29 mouse cellular contexts compared by ENCODE assay signal in the genomic region with DNA sequence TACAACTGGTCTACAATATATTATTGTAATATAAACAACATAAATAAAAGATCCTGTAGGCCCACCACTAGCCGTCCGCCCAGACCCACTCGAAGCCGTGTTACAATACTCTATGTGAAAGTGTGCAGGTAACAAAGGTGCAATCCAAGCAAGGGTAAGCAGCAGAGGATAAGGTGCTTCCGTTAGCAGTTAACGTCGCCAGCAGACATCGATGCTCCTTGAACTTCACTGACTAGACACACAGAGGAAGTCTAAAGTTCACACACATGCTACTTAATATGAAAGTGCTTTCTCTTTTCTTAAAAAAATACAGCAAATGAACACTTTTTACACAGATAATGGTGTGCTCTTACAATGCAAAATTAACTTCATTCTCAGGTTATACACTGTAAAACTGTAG. TPM values are rescaled to one million over a fixed set of nuclear protein-coding genes. Genes with fewer than 3 reads are reported as not detected.
DNase-seq lines count a peak whose midpoint lies in the region; ATAC-seq lines count a peak whose summit lies in the region.
"Had no signal": no experiment of that assay in that cellular context is flagged by ENCODE, and none has a peak within 500 bp of the region (broad histone marks: within the 10 kb centered on the region; RNA-seq: fewer than 3 reads in every experiment).

No protein-coding gene starts in this region.

- H3K27me3 ChIP-seq in kidney, embryonic 16.5 days (ENCODE audit: insufficient read depth, low read length) = no peaks in the 10 kb centered on the region
- no peaks in the 10 kb centered on the region for H3K27me3 ChIP-seq in kidney, embryonic 15.5 days
- H3K27me3 ChIP-seq in kidney, embryonic 14.5 days (ENCODE audit: control insufficient read depth, insufficient read depth, low read length) = no peaks in the 10 kb centered on the region
- H3K27me3 ChIP-seq: CH12.LX; embryonic facial prominence, embryonic 13.5 days; embryonic facial prominence, embryonic 15.5 days; forebrain, embryonic 12.5 days; Patski had no signal

- H3K27ac ChIP-seq in kidney, embryonic 16.5 days (ENCODE audit: low read length) = no peak overlapping the region
- H3K27ac ChIP-seq in kidney, embryonic 15.5 days = no peak overlapping the region
- H3K27ac ChIP-seq in kidney, embryonic 14.5 days (ENCODE audit: low read depth, low read length) = no peak overlapping the region
- H3K27ac ChIP-seq: embryonic facial prominence, embryonic 13.5 days; embryonic facial prominence, embryonic 15.5 days; forebrain, embryonic 10.5 days; forebrain, embryonic 12.5 days had no signal

- no peak overlapping the region for H3K4me3 ChIP-seq in kidney, embryonic 16.5 days (ENCODE audit: low read length)
- H3K4me3 ChIP-seq in kidney, embryonic 15.5 days (replicated peaks) = no peak overlapping the region
- no peak overlapping the region for H3K4me3 ChIP-seq in kidney, embryonic 14.5 days (ENCODE audit: low read length)
- H3K4me3 ChIP-seq: embryonic facial prominence, embryonic 13.5 days; embryonic facial prominence, embryonic 15.5 days; erythroblast, embryonic 14.5 days; forebrain, embryonic 10.5 days; forebrain, embryonic 12.5 days had no signal

- 82% methylated on average over 8 of the region's 8 CpGs for WGBS in kidney, embryonic 16.5 days
- WGBS in kidney, embryonic 15.5 days = 88% methylated on average over 8 of the region's 8 CpGs
- 87% methylated on average over 8 of the region's 8 CpGs for WGBS in kidney, embryonic 14.5 days

- H3K4me2 ChIP-seq in kidney, embryonic 16.5 days (replicated peaks; ENCODE audit: low read depth, low read length) = no peak overlapping the region
- H3K4me2 ChIP-seq in kidney, embryonic 15.5 days = no peak overlapping the region
- no peak overlapping the region for H3K4me2 ChIP-seq in kidney, embryonic 14.5 days (replicated peaks; ENCODE audit: low read depth, low read length)
- H3K4me2 ChIP-seq: embryonic facial prominence, embryonic 13.5 days; embryonic facial prominence, embryonic 15.5 days; forebrain, embryonic 12.5 days had no signal

- no peak for ATAC-seq in kidney, embryonic 16.5 days (ENCODE audit: low FRiP score, low TSS enrichment)
- no peak for ATAC-seq in kidney, embryonic 15.5 days (replicated peaks; ENCODE audit: low FRiP score)
- no peak for ATAC-seq in kidney, embryonic 14.5 days (ENCODE audit: low FRiP score, low TSS enrichment)
- ATAC-seq: activated CD4-positive, CD25-positive, alpha-beta regulatory T cell, adult 4 months; CD4-positive, CD25-positive, alpha-beta regulatory T cell, adult 4 months; forebrain, embryonic 14.5 days; Patski had no signal

- no peak overlapping the region for H3K9ac ChIP-seq in kidney, embryonic 16.5 days (replicated peaks; ENCODE audit: low read length)
- no peak overlapping the region for H3K9ac ChIP-seq in kidney, embryonic 15.5 days
- no peak overlapping the region for H3K9ac ChIP-seq in kidney, embryonic 14.5 days (ENCODE audit: low read depth, low read length)
- H3K9ac ChIP-seq: embryonic facial prominence, embryonic 13.5 days; embryonic facial prominence, embryonic 15.5 days; forebrain, embryonic 12.5 days had no signal

- no peaks in the 10 kb centered on the region for H3K9me3 ChIP-seq in kidney, embryonic 16.5 days (ENCODE audit: low read length)
- no peaks in the 10 kb centered on the region for H3K9me3 ChIP-seq in kidney, embryonic 15.5 days (replicated peaks)
- no peaks in the 10 kb centered on the region for H3K9me3 ChIP-seq in kidney, embryonic 14.5 days (ENCODE audit: control insufficient read depth, low read length)
- H3K9me3 ChIP-seq: embryonic facial prominence, embryonic 13.5 days; embryonic facial prominence, embryonic 15.5 days; forebrain, embryonic 10.5 days; forebrain, embryonic 12.5 days; G1E had no signal

- DNase-seq in kidney, adult 11 months = peak; percentile 31
- DNase-seq in kidney, adult 8-10 months = peak; percentile 28 to 39
- peak; percentile 12 for DNase-seq in kidney, postnatal 10 days
- DNase-seq in kidney, postnatal 36 days = peak; percentile 38 to 50
- no peak for DNase-seq in cerebellum, postnatal 36 days
- DNase-seq: adrenal gland, adult 8-10 months; adrenal gland, postnatal 14 days; adrenal gland, postnatal 36 days; B cell, adult 2 months; cerebellum, adult 11-12 months; cerebellum, adult 2 months; cerebellum, adult 9-10 months; cerebellum, postnatal 10 days; cerebellum, postnatal 25 days; embryo, embryonic 11 days had no signal

- peaks cover 26% of the 10 kb centered on the region for H3K36me3 ChIP-seq in kidney, embryonic 16.5 days (ENCODE audit: insufficient read depth, low read length)
- peaks cover 51% of the 10 kb centered on the region for H3K36me3 ChIP-seq in kidney, embryonic 15.5 days
- H3K36me3 ChIP-seq in kidney, embryonic 14.5 days (ENCODE audit: control insufficient read depth, insufficient read depth, low read length) = peaks cover 30% of the 10 kb centered on the region

- no peaks in the 10 kb centered on the region for H3K4me1 ChIP-seq in kidney, embryonic 16.5 days (ENCODE audit: insufficient read depth, low read length)
- H3K4me1 ChIP-seq in kidney, embryonic 15.5 days = no peaks in the 10 kb centered on the region
- H3K4me1 ChIP-seq in kidney, embryonic 14.5 days (ENCODE audit: control insufficient read depth, insufficient read depth, low read length) = no peaks in the 10 kb centered on the region
- H3K4me1 ChIP-seq: embryonic facial prominence, embryonic 13.5 days; embryonic facial prominence, embryonic 15.5 days; forebrain, embryonic 10.5 days; forebrain, embryonic 12.5 days had no signal

RNA-seq across cellular contexts. Expression of a gene that starts 43.7 kb away (rescaled TPM):
- 16.9 and 17.1 TPM in 2 replicates for polyA plus RNA-seq in kidney, embryonic 16.5 days (2015; fragmentation: Nextera tagmentation; extraction: Ambion mirVana)
- polyA plus RNA-seq in kidney, embryonic 15.5 days (2015; fragmentation: Nextera tagmentation; extraction: Ambion mirVana) = 10.8 and 11.4 TPM in 2 replicates
- 7.0 and 10.1 TPM in 2 replicates for polyA plus RNA-seq in kidney, embryonic 14.5 days (2014; fragmentation: Nextera tagmentation; extraction: Ambion mirVana)
- polyA plus RNA-seq: G1E had no signal

Comparison
In these comparisons a context has a peak if more than half of its experiments do, and no peak if none do; other contexts are left out.
1. DNase-seq: peak in kidney, adult 11 months (single experiment), kidney, adult 8-10 months (2 of 2), kidney, postnatal 10 days (single experiment) and kidney, postnatal 36 days (2 of 2); none in cerebellum, postnatal 36 days (0 of 2).